Mouse (Mus musculus) liver (tissue): ENCODE measurements at regions not wholly inside any gene's neighbourhood (a gene's known extent, or its start where the extent isn't known, plus 50 kb on each side); places are given as distances from the start of the nearest gene placed in this dataset.
"Not testable (repeated sequence)": the region's sequence is repeated elsewhere in the genome, so short reads cannot be mapped to it uniquely, and the experiment has no call there.

Experiments
- DNase-seq: peaks from one replicate; pipeline ENCODE4 v3.0.0-alpha.2; 2020; ENCODE audit warnings: mixed read lengths

GRCm38 (mm10) chr4:101366905-101367679 lies 52.0 kb upstream of the Ak4 start:
- peak; percentile 30 for DNase-seq

- no peak for DNase-seq
These were observed 53.8 kb upstream of the Ak4 start for GRCm38 (mm10) chr4:101365299-101365698.

GRCm38 (mm10) chr4:101364716-101365115 lies 54.4 kb upstream of the Ak4 start:
- no peak for DNase-seq

- not testable (repeated sequence) for DNase-seq
These were observed 55.8 kb upstream of the Ak4 start for GRCm38 (mm10) chr4:101363231-101363630.

- DNase-seq, result no peak
These were observed 57.3 kb upstream of the Ak4 start for GRCm38 (mm10) chr4:101361779-101362178.

GRCm38 (mm10) chr4:101360296-101360695 lies 58.8 kb upstream of the Ak4 start:
- no peak for DNase-seq

- peak; percentile 22 for DNase-seq
These were observed 60.0 kb upstream of the Ak4 start for GRCm38 (mm10) chr4:101359119-101359518.

- DNase-seq, result no peak
These were observed 60.6 kb upstream of the Ak4 start for GRCm38 (mm10) chr4:101358525-101358924.

GRCm38 (mm10) chr4:101357923-101358322 lies 61.2 kb upstream of the Ak4 start:
- no peak for DNase-seq

- DNase-seq, result no peak
These were observed 61.9 kb upstream of the Ak4 start for GRCm38 (mm10) chr4:101356954-101357891.

- peak; percentile 60 for DNase-seq
These were observed 62.8 kb upstream of the Ak4 start for GRCm38 (mm10) chr4:101356093-101356953.

- DNase-seq, result no peak
These were observed 63.5 kb upstream of the Ak4 start for GRCm38 (mm10) chr4:101355431-101356092.

GRCm38 (mm10) chr4:101354951-101355350 lies 64.1 kb upstream of the Ak4 start:
- DNase-seq, result no peak

- DNase-seq, result no peak
These were observed 64.8 kb upstream of the Ak4 start for GRCm38 (mm10) chr4:101354086-101354855.

GRCm38 (mm10) chr4:101352178-101352577 lies 66.9 kb upstream of the Ak4 start:
- DNase-seq, result no peak

- no peak for DNase-seq
These were observed 67.4 kb upstream of the Ak4 start for GRCm38 (mm10) chr4:101351716-101352115.

- no peak for DNase-seq
These were observed 68.4 kb upstream of the Ak4 start for GRCm38 (mm10) chr4:101350656-101351055.

GRCm38 (mm10) chr4:101350222-101350621 lies 68.9 kb upstream of the Ak4 start:
- no peak for DNase-seq

- DNase-seq, result no peak
These were observed 69.7 kb upstream of the Ak4 start for GRCm38 (mm10) chr4:101349413-101349812.

GRCm38 (mm10) chr4:101347309-101347708 lies 71.8 kb upstream of the Ak4 start:
- no peak for DNase-seq

- DNase-seq, result no peak
These were observed 76.9 kb upstream of the Ak4 start for GRCm38 (mm10) chr4:101342071-101342762.
